Mouse (Mus musculus): Measurements from ENCODE around the gene Smc3. TPM values are rescaled to one million over a fixed set of nuclear protein-coding genes. Genes with fewer than 3 reads are reported as not detected.

Gene Smc3
- total RNA-seq, 2 experiments from 2014 or later: 22.4 to 23.6 TPM

DNA sequence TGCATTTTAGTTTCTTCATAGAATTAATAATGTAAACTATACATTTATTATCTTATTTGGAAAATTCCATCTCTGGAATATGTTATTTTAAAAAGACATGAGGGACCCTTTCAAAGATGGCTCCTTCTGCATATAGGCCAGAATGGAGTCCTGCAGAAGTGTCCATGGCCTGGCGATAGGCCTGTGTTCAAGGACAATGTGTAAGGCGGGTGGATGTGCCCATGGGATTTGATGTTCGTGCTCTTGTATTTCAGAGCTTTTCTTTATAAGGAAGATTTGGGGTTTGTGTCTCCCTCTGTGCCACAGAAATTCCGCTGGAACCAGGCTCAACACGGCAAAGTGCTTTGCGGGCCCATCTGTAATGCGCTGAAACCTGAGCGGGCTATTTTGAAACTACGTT lies 79.0 kb downstream of the Smc3 start:
- intact Hi-C loops (cut with DNase I): no loop called here
- no peak for DNase-seq (ENCODE audit: low spot score)

DNA sequence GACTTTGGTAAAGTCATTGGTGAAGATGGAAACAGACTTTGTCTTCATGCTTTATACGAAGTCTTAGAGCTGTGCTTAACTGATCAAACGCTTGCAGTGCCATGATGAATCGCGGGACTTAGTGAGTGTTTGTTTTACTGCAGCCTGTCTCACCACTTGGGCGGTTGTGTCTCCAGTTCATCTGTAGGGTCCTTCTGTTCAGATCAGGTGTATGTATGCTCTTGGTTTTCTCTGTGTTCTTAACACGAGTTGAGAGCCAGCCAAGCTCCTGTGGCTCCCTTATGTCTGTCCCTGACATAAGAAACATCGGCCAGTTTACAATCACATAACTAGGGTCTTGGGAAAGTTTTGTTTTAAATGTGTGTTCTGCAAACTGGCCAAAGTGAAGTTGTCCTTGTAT lies 79.8 kb downstream of the Smc3 start:
- intact Hi-C loops (cut with DNase I): no loop called here
- DNase-seq (ENCODE audit: low spot score): no peak

DNA sequence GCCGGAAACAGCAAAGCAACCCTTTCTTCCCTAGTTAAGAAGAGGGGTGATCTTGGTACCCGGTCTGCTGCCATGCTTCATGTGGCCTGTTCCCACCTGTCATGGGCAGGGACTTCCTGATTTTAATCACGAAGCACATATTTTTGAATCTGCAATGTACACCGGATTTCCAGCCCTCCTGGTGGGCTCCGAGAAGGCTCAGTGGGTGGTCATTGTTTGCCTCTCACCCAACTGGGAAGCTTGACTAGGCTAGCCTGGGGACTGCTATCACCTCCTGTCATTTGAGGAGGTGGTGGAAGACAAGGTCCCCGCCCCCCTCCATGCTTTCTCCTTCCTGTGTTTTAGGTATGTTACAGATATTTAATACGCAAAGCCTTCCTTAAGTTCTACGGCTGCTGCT lies 82.2 kb downstream of the Smc3 start:
- intact Hi-C loops (cut with DNase I): no loop called here
- no peak for DNase-seq (ENCODE audit: low spot score)

DNA sequence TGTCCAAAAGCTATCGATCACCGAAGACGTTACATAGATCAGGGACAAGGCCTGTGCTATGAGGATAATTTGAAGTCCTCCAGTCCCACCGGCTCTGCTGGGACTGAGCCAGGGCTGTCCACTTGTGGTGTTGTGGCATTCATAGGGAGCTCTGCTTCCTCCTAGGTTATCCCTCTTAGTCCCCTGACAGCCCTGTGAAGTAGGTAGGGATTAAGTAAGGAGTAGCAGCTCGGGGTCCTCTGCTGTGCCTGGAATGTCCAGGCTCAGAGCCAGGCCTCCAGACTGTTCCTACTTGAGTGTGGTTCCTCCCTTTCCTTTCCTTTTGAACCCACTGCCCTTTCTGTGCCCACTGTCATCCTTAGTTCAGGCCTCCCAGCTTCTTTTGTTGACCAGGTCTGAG lies 87.4 kb downstream of the Smc3 start:
- intact Hi-C loops (cut with DNase I): no loop called here
- DNase-seq (ENCODE audit: low spot score): no peak

DNA sequence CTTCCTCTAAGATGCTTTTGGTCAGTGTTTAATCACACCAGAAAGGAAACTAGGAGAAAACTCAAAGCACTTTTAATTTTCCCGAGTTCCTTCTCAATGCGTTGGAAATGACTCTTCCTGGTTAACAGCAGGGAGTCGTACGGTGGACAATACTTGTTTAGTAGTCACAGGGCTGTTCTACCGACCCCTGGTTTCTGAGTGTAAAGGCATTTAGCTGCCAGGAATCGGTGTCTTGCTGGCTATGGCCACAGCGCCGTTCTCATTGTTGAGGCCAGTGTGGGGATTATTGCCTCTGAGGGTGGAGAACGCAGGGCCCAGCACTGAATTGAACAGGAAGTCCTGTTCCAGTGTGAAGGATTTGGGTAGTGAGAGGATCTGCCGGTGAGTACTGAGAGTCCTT lies 90.6 kb downstream of the Smc3 start:
- intact Hi-C loops (cut with DNase I): no loop called here
- no peak for DNase-seq (ENCODE audit: low spot score)

DNA sequence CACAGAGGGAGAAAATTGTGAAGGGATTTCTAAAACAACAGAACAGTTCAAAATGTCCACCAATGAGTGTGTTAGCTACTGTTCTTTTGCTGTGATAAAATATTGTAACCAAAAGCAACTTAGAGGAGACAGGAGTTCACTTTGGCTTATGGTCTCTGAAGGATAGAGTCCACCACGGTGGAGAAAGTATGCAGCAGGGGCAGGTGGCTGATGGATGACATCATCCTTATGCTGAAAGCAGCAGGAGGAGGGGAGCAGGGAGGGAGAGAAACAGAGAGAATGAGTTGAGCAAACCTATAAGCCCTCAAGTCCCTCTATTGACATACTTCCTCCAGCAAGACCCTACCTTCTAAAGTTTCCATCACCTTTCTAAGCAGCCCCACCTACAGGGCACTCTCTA lies 93.8 kb downstream of the Smc3 start:
- intact Hi-C loops (cut with DNase I): no loop called here
- no peak for DNase-seq (ENCODE audit: low spot score)

Other genes with a start within 250 kb of the Smc3 start
- not detected for gene Gm10197, start 228.6 kb upstream of the Smc3 start, total RNA-seq (2021)
- gene Smndc1, start 209.8 kb upstream of the Smc3 start, total RNA-seq (2021): 10 to 100 TPM; 28.8 to 33.2 TPM
- gene Dusp5, start 71.3 kb upstream of the Smc3 start, total RNA-seq (2021): 1 to 10 TPM; 6.2 to 7.6 TPM
- gene Nutf2-ps1, start 11.3 kb upstream of the Smc3 start, total RNA-seq (2021): 10 to 100 TPM; 83.1 to 93.2 TPM
- 100 to 1,000 TPM; 203 to 227 TPM for gene Rbm20, start 76.9 kb downstream of the Smc3 start, total RNA-seq (2021)